8 mouse cellular contexts compared by ENCODE assay signal in the genomic region with DNA sequence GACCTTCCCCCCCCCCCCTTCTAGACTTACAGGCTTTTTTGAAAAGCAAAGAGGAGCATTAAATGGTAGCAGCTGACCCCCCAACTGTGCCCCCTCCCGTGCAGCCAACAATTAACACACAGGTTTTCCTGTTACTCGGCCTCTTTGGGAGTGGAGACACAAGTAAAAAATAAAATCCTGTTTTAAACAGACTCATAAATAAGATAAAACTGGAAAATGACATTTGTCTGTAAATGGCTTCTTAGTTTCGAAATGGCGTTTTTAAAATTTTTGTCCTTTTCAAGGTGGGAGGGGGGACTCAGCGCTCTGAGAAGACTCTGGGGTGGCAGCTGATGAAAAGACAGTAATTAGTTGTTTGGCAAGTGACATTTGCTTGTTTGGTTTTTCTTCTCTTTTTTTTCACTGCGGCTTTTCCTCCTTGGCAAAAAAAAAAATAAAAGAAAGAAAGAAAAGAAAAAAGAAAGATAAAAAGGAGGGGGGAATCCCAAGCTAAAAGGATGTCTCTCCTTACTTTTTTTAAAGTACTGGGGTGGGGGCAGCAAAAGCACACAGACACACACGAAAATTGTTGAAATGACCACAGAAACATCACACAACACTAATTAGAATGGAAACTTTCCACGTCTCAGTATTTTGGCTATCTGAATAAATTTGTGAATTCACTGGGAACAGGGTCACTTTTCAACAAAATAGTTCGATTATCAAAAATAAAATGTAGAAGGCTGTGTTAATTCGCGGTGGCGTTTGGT. TPM values are rescaled to one million over a fixed set of nuclear protein-coding genes. Genes with fewer than 3 reads are reported as not detected.
A peak's percentile ranks its signal among the peaks of the same experiment; 100 is the strongest.
DNase-seq lines count a peak whose midpoint lies in the region; ATAC-seq and TF ChIP-seq lines count a peak whose summit lies in the region.

No protein-coding gene starts in this region.

- peaks cover 22% of the 10 kb centered on the region for H3K9me3 ChIP-seq in forebrain, embryonic 10.5 days
- no peaks in the 10 kb centered on the region; the same call in 1 of the 2 replicates for H3K9me3 ChIP-seq in liver, embryonic 13.5 days (replicated peaks)

- H3K4me2 ChIP-seq in liver, embryonic 13.5 days: peak overlapping the region; percentile 98

- TF ChIP-seq POLR2A in heart, adult 2 months (IDR thresholded peaks at IDR 0.05; ENCODE audit: insufficient read depth, low read depth, low read length): 0 out of 2 replicates have a peak, but pooled peaks have one; percentile 2

- TF ChIP-seq CTCF in heart, adult 2 months (IDR thresholded peaks at IDR 0.05): no peak

- H3K27me3 ChIP-seq in heart, adult 2 months (ENCODE audit: control insufficient read depth, insufficient read depth, low read length): no peaks in the 10 kb centered on the region
- peaks cover 5% of the 10 kb centered on the region; the same call in 1 of the 2 replicates for H3K27me3 ChIP-seq in forebrain, embryonic 10.5 days (ENCODE audit: poor library complexity, severe bottlenecking)
- no peaks in the 10 kb centered on the region for H3K27me3 ChIP-seq in liver, embryonic 13.5 days

- 7% methylated on average over 12 of the region's 12 CpGs for WGBS in heart, adult 2 months
- WGBS in forebrain, embryonic 10.5 days: 32% methylated on average over 12 of the region's 12 CpGs
- 33% methylated on average over 12 of the region's 12 CpGs for WGBS in liver, embryonic 13.5 days (ENCODE audit: insufficient replicate concordance)

- peak overlapping the region; percentile 100 for H3K9ac ChIP-seq in heart, adult 2 months (ENCODE audit: low read depth, low read length)
- H3K9ac ChIP-seq in liver, embryonic 13.5 days: peak overlapping the region; percentile 97

- no peak for ATAC-seq in liver, embryonic 13.5 days (ENCODE audit: low read depth)

- intact Hi-C loops in heart, adult 2 months (cut with DNase I): loop anchor here (1.0 kb wide), 1 partner anchor 12 kb away; no protein-coding TSS in a partner anchor

- peak overlapping the region; percentile 89 for H3K4me3 ChIP-seq in heart, adult 2 months
- H3K4me3 ChIP-seq in forebrain, embryonic 10.5 days: peak overlapping the region; percentile 98
- H3K4me3 ChIP-seq in liver, embryonic 13.5 days (replicated peaks): peak overlapping the region; percentile 96

- peaks cover 21% of the 10 kb centered on the region for H3K4me1 ChIP-seq in heart, adult 2 months (ENCODE audit: control insufficient read depth, insufficient read depth, low read length)
- peaks cover 74% of the 10 kb centered on the region for H3K4me1 ChIP-seq in forebrain, embryonic 10.5 days
- peaks cover 76% of the 10 kb centered on the region for H3K4me1 ChIP-seq in liver, embryonic 13.5 days (replicated peaks)

- peaks cover 12% of the 10 kb centered on the region for H3K79me2 ChIP-seq in heart, adult 2 months (replicated peaks; ENCODE audit: control insufficient read depth, insufficient read depth, low read length)

- H3K36me3 ChIP-seq in heart, adult 2 months (ENCODE audit: control insufficient read depth, insufficient read depth, low read length): peaks cover 39% of the 10 kb centered on the region
- peaks cover 42% of the 10 kb centered on the region for H3K36me3 ChIP-seq in forebrain, embryonic 10.5 days (replicated peaks)
- peaks cover 29% of the 10 kb centered on the region for H3K36me3 ChIP-seq in liver, embryonic 13.5 days

- no peak for DNase-seq in heart, adult 2 months
- DNase-seq in heart, adult 8-10 months (ENCODE audit: low spot score): no peak
- peak; percentile 61 for DNase-seq in A20 (ENCODE audit: low read depth, low spot score)
- DNase-seq in forebrain, embryonic 10.5 days (ENCODE audit: extremely low spot score, low spot score): no peak
- DNase-seq in liver, embryonic 13.5 days: no peak
- no peak for DNase-seq in adrenal gland, postnatal 4 days (ENCODE audit: low spot score in 2 of 2)
- no peak for DNase-seq in urinary bladder, postnatal 14 days (ENCODE audit: low spot score)
- no peak for DNase-seq in adrenal gland, postnatal 36 days

- no peak for TF ChIP-seq EP300 in heart, adult 2 months (IDR thresholded peaks at IDR 0.05; ENCODE audit: insufficient read depth, low read depth, low read length)

- peak overlapping the region; percentile 99 for H3K27ac ChIP-seq in heart, adult 2 months
- H3K27ac ChIP-seq in forebrain, embryonic 10.5 days: peak overlapping the region; percentile 100
- peak overlapping the region; percentile 91 for H3K27ac ChIP-seq in liver, embryonic 13.5 days

RNA-seq across cellular contexts. Expression of gene Gm20721, which starts 15.1 kb away (rescaled TPM):
- total RNA-seq in heart, adult 2 months (2021): 1 to 10 TPM; 1.6 to 1.8 TPM
- 0.12 TPM in 1 of 2 replicates, not detected in the other for polyA plus RNA-seq in heart, adult 2 months (2012; rRNA removed)
- 1 to 10 TPM; 1.3 to 1.7 (median 1.5) TPM for total RNA-seq in heart, adult 8-10 months (2022)
- 5.9 and 8.1 TPM in 2 replicates for polyA plus RNA-seq in forebrain, embryonic 10.5 days (2016; fragmentation: Nextera tagmentation; extraction: Ambion mirVana)
- polyA plus RNA-seq in liver, embryonic 13.5 days (2015; fragmentation: Nextera tagmentation; extraction: Ambion mirVana): 36.1 and 43.2 TPM in 2 replicates
- total RNA-seq in adrenal gland, postnatal 4 days (2021): 1 to 10 TPM; 2.1 to 2.2 TPM
- 1 to 10 TPM; 2.2 to 2.6 TPM for total RNA-seq in adrenal gland, postnatal 36 days (2021)

RNA-seq across cellular contexts. Expression of gene Gnas, which starts 47.3 kb away (rescaled TPM):
- 1,000 to 10,000 TPM; 1,140 to 1,235 TPM for total RNA-seq in heart, adult 2 months (2021)
- 1,079 and 1,189 TPM in 2 replicates for polyA plus RNA-seq in heart, adult 2 months (2012; rRNA removed)
- total RNA-seq in heart, adult 8-10 months (2022): 1,000 to 10,000 TPM; 1,172 to 1,307 (median 1,221) TPM
- polyA plus RNA-seq in forebrain, embryonic 10.5 days (2016; fragmentation: Nextera tagmentation; extraction: Ambion mirVana): 880 and 928 TPM in 2 replicates
- 343 and 362 TPM in 2 replicates for polyA plus RNA-seq in liver, embryonic 13.5 days (2015; fragmentation: Nextera tagmentation; extraction: Ambion mirVana)
- total RNA-seq in adrenal gland, postnatal 4 days (2021): 1,000 to 10,000 TPM; 3,043 to 3,192 TPM
- total RNA-seq in adrenal gland, postnatal 36 days (2021): 1,000 to 10,000 TPM; 2,444 to 2,615 TPM
